Mouse (Mus musculus): ENCODE data around the gene Mxd1.
A peak's percentile ranks its signal among the peaks of the same experiment; 100 is the strongest.

Mxd1 gene

DNA sequence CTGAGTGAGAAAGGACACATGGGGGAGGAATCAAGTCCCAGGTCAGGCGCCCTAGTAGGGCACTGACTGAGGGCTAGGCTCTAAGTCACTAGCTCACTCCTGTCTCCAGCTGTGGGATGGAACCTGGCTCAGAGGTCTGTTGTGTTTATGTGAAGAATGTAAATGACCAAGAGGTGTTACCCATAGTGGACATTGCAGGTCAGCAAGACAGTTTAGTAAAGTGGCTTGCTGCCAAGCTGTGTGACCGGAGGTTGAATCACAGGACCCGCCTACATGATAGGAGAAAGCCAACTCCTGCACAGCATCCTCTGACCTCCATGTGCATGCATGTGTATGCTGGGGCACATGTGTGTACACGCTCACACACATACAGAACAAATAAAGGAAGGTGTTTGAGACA, 23.4 kb downstream of the Mxd1 start:
- no peak for DNase-seq

DNA sequence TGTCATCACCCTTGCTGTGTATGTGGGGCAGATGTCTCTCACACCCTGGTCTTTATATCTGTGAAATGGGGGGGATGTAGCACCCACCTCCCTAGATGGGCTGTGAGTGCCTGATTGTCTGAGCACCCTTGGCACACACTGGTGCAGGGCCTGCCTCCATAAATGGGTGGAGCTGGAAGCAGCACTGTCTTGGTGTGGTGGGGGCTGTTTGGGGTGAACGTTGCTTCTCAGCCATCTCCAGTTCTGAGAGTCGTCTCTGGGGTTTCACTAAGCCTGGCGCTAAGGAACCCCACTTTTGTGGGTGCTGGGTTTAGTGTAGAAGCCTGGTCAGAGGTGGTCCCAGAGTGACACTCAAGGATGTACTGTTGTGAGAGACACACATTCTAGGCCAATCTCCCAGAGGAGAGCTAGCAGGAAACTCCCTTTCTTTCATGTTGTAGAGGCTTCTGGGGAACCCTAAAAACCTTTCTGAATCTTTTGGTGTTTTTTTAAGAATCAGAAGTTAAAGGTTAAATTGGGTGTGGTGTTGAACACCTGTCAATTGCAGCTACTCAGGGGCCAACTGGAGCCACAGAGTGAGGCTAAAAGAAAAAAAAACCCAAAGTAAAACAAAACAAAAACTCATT, 24.1 kb downstream of the Mxd1 start:
- no peak for DNase-seq

GRCm38 (mm10) chr6:86641716-86642115, 27.2 kb downstream of the Mxd1 start:
- no peak for DNase-seq

- DNase-seq: no peak
Observed at GRCm38 (mm10) chr6:86640776-86641175, 28.2 kb downstream of the Mxd1 start.

GRCm38 (mm10) chr6:86640161-86640560, 28.8 kb downstream of the Mxd1 start:
- DNase-seq: no peak

GRCm38 (mm10) chr6:86639180-86640160, 29.5 kb downstream of the Mxd1 start:
- DNase-seq: no peak

DNA sequence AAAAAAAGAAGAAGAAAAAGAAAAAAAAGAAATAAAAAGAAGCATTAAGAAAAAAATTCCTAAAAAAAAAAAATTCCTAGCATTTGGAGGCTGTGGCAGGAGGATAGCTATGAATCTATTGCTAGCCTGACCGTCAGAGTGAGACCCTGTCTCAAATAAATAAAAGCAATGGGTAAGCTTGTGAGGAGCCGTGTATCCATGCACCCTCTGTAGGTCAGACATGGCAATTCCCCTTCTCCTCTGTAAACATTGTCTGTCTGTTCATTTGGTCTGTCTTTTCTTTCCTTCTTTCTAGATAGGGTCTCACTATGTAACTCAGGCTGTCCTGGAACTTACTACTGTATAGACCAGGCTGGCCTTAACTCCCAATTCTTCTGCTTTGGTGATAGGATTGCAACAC, 30.5 kb downstream of the Mxd1 start:
- DNase-seq: no peak

DNA sequence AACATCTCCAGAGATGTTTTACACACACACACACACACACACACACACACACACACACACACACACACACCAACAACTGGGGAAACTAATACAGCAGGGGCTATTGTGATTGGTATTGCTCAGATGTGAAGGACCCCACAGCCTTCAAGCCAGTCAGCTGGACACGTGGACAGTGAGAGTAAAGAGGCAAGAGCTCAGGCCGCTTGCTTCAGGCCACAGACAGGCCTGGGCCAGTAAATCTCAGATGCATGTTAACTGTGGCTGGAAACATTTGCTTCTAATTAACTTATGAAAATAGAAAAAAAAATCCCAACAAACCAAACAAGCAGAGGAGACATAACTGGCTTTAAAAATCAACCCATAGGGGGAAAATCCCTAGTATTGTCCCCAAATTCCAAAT, 31.1 kb downstream of the Mxd1 start:
- DNase-seq: no peak

GRCm38 (mm10) chr6:86637171-86637835, 31.7 kb downstream of the Mxd1 start:
- DNase-seq: no peak

- peak; percentile 21 for DNase-seq
Observed at GRCm38 (mm10) chr6:86636495-86636894, 32.5 kb downstream of the Mxd1 start.

GRCm38 (mm10) chr6:86630141-86630540, 38.8 kb downstream of the Mxd1 start:
- no peak for DNase-seq

- DNase-seq: no peak
Observed at GRCm38 (mm10) chr6:86627946-86628345, 41.0 kb downstream of the Mxd1 start, which contains the start of gene Asprv1. Gene Asprv1, plus strand, starts transcription at chr6:86628164.

DNA sequence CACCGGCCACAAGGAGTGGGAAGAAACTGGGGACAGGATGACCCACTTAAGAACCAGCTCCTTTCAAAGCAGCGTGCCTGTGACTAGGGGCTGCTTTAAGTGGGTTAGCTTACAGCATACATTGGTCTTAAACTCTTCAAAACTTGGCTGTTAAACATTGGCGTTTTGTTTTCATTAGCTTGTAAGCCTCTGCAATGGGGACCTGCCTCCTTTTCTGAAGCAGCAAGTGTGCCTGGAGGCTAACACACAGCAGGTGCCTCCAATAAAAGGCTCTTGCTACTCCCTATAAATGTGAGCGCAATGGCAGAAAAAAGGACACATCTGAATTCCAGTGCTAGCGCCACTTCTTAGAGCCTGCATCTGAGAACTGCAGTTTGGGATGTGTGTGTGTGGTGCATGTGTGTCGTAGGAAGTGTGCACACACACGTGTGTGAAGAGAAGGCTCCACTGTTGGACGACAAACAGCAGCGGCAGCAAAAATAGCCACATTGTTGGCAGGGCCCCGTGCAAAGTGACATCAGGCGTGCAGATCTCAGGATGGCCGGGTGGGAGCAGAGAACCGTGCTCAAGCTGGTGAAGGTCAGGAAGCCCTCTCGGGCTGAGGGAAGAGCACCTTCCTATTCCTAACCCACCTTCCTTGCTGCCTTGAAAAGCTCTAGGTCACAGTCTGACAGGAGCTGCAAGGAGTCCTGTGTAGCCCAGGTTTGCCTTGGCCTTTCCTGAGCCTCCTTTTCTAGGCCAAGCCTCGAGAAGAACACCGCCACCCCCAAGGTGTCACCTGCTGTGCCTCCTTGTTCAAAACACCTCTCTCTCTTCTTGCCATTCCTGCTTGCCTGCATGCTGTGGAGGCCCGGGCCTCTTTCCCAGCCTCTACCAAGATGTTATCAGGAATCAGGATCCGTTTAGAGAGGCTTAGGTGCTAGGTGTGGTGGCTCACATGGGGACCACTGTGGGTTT, 44.6 kb downstream of the Mxd1 start:
- no peak for DNase-seq

GRCm38 (mm10) chr6:86623201-86623600, 45.8 kb downstream of the Mxd1 start:
- no peak for DNase-seq

DNA sequence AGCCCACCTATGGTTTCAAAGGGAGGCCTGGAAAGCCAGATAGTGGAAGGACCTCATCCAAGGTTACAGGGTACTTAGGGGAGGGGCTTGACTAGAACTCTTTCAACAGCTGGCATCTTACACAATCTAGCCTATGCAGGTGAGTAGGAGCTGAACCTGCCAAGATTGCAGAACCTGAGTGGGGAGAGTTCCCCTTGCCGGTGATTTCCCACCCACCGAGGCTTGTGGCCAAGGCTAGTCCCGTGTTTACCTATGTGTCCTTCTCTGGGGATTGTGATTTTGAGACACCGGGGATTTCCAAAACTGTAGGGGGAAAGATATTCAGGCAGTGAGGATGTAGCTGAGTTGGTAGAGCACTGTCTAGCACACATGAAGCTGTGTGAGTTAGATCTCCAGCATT, 53.7 kb downstream of the Mxd1 start:
- DNase-seq: no peak

DNA sequence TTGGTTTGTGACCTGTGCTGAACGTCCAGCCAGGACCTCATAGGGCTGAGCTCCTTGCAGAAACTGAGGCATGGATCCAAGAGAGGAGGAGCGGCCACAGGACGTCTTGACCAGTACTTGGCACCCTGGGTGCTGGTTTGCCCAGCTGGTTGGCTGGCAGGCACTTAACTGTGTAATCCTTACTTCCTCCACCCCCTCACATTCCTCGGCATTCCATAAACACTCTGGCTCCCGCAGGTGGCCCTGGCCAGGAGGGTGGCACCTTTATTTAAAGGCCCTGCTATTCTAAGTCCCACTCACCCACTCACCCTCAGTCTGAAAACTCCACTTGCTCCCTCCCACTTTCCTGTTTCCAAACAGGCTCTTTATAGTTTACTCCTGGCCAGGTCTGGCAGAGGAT, 58.2 kb downstream of the Mxd1 start:
- DNase-seq: peak; percentile 79

- DNase-seq: no peak
Observed at GRCm38 (mm10) chr6:86609235-86609634, 59.7 kb downstream of the Mxd1 start.

DNA sequence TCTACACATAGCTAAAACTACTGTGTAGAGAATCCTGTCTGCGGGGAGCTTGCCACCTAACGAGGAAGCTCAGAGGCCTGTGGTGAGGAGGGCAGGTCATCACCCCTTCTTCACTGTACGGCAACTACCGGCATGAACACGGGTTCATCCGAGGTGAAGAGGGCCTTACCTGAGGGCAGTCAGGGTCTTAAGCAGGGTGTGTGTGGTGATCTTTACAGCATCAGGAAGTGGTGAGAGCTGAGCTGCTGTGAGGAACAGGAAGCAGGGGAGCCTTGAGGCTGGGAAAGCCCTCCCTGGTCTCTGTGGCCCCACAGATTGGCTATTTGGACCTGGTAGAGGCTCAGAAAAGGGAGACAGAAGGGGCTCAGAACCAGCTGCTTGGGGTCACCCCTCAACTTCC, 61.5 kb downstream of the Mxd1 start:
- DNase-seq: no peak

DNA sequence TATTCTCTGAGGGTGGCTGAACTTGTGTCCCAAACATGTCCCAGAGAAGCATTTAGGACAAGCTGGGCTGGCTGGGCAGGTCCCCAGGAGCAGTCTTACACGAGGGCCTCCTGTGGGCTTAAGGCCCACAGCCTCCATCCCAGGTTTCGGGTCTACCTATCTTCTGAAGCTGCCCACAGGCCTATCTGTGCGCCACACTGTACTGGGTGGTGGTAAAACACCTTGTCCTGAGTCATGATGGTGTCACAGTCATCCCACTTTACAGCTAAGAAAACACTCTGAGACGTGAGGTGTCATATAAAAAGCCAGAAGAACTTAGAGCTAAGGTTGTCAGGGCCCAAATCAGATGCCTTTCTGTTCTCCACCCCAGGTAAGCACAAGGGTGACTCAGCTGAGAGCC, 62.7 kb downstream of the Mxd1 start:
- no peak for DNase-seq

- DNase-seq: no peak
Observed at GRCm38 (mm10) chr6:86605260-86605659, 63.7 kb downstream of the Mxd1 start.

GRCm38 (mm10) chr6:86599951-86600414, 69.0 kb downstream of the Mxd1 start:
- DNase-seq: peak; percentile 43

DNA sequence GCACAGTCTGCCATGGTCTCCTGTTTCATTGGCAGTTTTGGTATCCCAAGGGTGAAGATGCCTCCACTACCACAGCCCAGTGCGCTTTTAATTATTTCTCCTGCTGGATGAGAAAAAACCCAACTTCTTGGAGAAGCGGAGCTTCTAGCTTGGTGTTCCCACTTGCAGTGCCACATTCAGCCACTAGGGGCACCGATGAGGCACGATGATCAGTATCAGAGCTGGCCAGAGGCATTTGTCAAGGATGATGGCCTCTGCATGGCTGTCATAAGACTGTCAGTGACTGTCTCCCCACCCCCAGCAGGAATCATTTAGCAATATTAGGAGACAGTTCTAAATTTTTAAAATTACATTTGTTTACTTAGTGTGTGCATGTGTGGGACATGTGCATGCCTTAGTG, 69.8 kb downstream of the Mxd1 start:
- DNase-seq: peak; percentile 87

Data from kidney, adult 9 months (tissue).